Mouse (Mus musculus): Measurements from ENCODE around the gene Alg12. TPM values are rescaled to one million over a fixed set of nuclear protein-coding genes. Genes with fewer than 3 reads are reported as not detected.
"Not testable (repeated sequence)": the region's sequence is repeated elsewhere in the genome, so short reads cannot be mapped to it uniquely, and the experiment has no call there.

The Alg12 gene
- polyA plus RNA-seq, 1 experiment from 2014 or later, result 7.5 TPM

- WGBS, result 86% methylated on average over 6 of the region's 6 CpGs
- Histone ChIP-seq H3K9ac (replicated peaks) (no peak overlapping the region), H3K4me3 (replicated peaks) (no peak overlapping the region), H3K4me2 (replicated peaks) (no peak overlapping the region), H3K4me1 (replicated peaks) (no peaks in the 10 kb centered on the region), H3K9me3 (no peaks in the 10 kb centered on the region), H3K36me3 (peaks cover 40% of the 10 kb centered on the region), H3K27ac (no peak overlapping the region), H3K27me3 (no peaks in the 10 kb centered on the region)
- ATAC-seq, result no peak
These were observed 16.8 kb downstream of the Alg12 start for GRCm38 (mm10) chr15:88802348-88802747.

- Histone ChIP-seq H3K4me1 (replicated peaks) (no peaks in the 10 kb centered on the region), H3K4me2 (replicated peaks) (no peak overlapping the region), H3K9ac (replicated peaks) (no peak overlapping the region), H3K27ac (no peak overlapping the region), H3K4me3 (replicated peaks) (no peak overlapping the region), H3K36me3 (peaks cover 36% of the 10 kb centered on the region), H3K9me3 (no peaks in the 10 kb centered on the region), H3K27me3 (no peaks in the 10 kb centered on the region)
- 92% methylated on average over 3 of the region's 3 CpGs for WGBS
- ATAC-seq, result no peak
These were observed 17.2 kb downstream of the Alg12 start for GRCm38 (mm10) chr15:88801903-88802302.

- Histone ChIP-seq H3K9ac (replicated peaks) (no peak overlapping the region), H3K9me3 (no peaks in the 10 kb centered on the region), H3K4me3 (replicated peaks) (no peak overlapping the region), H3K36me3 (peaks cover 29% of the 10 kb centered on the region), H3K27me3 (no peaks in the 10 kb centered on the region), H3K4me1 (replicated peaks) (no peaks in the 10 kb centered on the region), H3K4me2 (replicated peaks) (no peak overlapping the region), H3K27ac (no peak overlapping the region)
- 84% methylated on average over 6 of the region's 6 CpGs for WGBS
- ATAC-seq, result no peak
These were observed 18.2 kb downstream of the Alg12 start for GRCm38 (mm10) chr15:88800921-88801354.

- peaks cover 19% of the 10 kb centered on the region for H3K36me3 ChIP-seq
- no peak overlapping the region for H3K4me3 ChIP-seq (replicated peaks)
- no peak overlapping the region for H3K27ac ChIP-seq
- H3K4me2 ChIP-seq (replicated peaks), result no peak overlapping the region
- WGBS, result 89% methylated on average over 11 of the region's 11 CpGs
- H3K27me3 ChIP-seq, result no peaks in the 10 kb centered on the region
- H3K4me1 ChIP-seq (replicated peaks), result no peaks in the 10 kb centered on the region
- H3K9ac ChIP-seq (replicated peaks), result no peak overlapping the region
- no peaks in the 10 kb centered on the region for H3K9me3 ChIP-seq
- no peak for ATAC-seq
These were observed 19.2 kb downstream of the Alg12 start for GRCm38 (mm10) chr15:88799950-88800371.

GRCm38 (mm10) chr15:88794729-88795128 lies 24.4 kb downstream of the Alg12 start:
- H3K4me3 ChIP-seq (replicated peaks); H3K4me1 ChIP-seq (replicated peaks); H3K36me3 ChIP-seq; H3K27ac ChIP-seq; H3K9me3 ChIP-seq; H3K27me3 ChIP-seq; ATAC-seq; H3K4me2 ChIP-seq (replicated peaks); H3K9ac ChIP-seq (replicated peaks): not testable (repeated sequence)
- WGBS, result 80% methylated on average over 5 of the region's 5 CpGs

- Histone ChIP-seq H3K9ac (replicated peaks) (no peak overlapping the region), H3K4me3 (replicated peaks) (no peak overlapping the region), H3K27ac (no peak overlapping the region), H3K9me3 (no peaks in the 10 kb centered on the region), H3K4me2 (replicated peaks) (no peak overlapping the region), H3K27me3 (no peaks in the 10 kb centered on the region), H3K36me3 (peaks cover 4% of the 10 kb centered on the region), H3K4me1 (replicated peaks) (no peaks in the 10 kb centered on the region)
- 85% methylated on average over 4 of the region's 4 CpGs for WGBS
- no peak for ATAC-seq
These were observed 26.8 kb downstream of the Alg12 start for GRCm38 (mm10) chr15:88792140-88792850.

GRCm38 (mm10) chr15:88774630-88775029 lies 44.5 kb downstream of the Alg12 start:
- not testable (repeated sequence) for H3K4me2 ChIP-seq (replicated peaks); ATAC-seq; H3K9me3 ChIP-seq; H3K27me3 ChIP-seq; H3K4me1 ChIP-seq (replicated peaks); H3K27ac ChIP-seq; H3K9ac ChIP-seq (replicated peaks); H3K4me3 ChIP-seq (replicated peaks)
- 91% methylated on average over 5 of the region's 5 CpGs for WGBS
- H3K36me3 ChIP-seq, result peaks cover 64% of the 10 kb centered on the region

GRCm38 (mm10) chr15:88768537-88768936 lies 50.6 kb downstream of the Alg12 start:
- Histone ChIP-seq H3K9me3 (no peaks in the 10 kb centered on the region), H3K27ac (no peak overlapping the region), H3K36me3 (peaks cover 72% of the 10 kb centered on the region), H3K4me1 (replicated peaks) (no peaks in the 10 kb centered on the region), H3K4me3 (replicated peaks) (no peak overlapping the region), H3K4me2 (replicated peaks) (no peak overlapping the region), H3K9ac (replicated peaks) (no peak overlapping the region), H3K27me3 (no peaks in the 10 kb centered on the region)
- WGBS, result 97% methylated on average over 1 of the region's 1 CpGs
- ATAC-seq, result no peak

- H3K9ac ChIP-seq (replicated peaks); H3K9me3 ChIP-seq; ATAC-seq; H3K4me3 ChIP-seq (replicated peaks); H3K27me3 ChIP-seq; H3K27ac ChIP-seq; H3K4me1 ChIP-seq (replicated peaks); H3K4me2 ChIP-seq (replicated peaks): not testable (repeated sequence)
- WGBS, result 94% methylated on average over 2 of the region's 2 CpGs
- peaks cover 70% of the 10 kb centered on the region for H3K36me3 ChIP-seq
These were observed 53.0 kb downstream of the Alg12 start for GRCm38 (mm10) chr15:88766139-88766538.

GRCm38 (mm10) chr15:88761551-88761950 lies 57.6 kb downstream of the Alg12 start:
- H3K27ac ChIP-seq, result no peak overlapping the region
- H3K4me2 ChIP-seq (replicated peaks), result no peak overlapping the region
- H3K4me3 ChIP-seq (replicated peaks), result no peak overlapping the region
- no peaks in the 10 kb centered on the region for H3K9me3 ChIP-seq
- no peaks in the 10 kb centered on the region for H3K27me3 ChIP-seq
- H3K4me1 ChIP-seq (replicated peaks), result no peaks in the 10 kb centered on the region
- H3K9ac ChIP-seq (replicated peaks), result no peak overlapping the region
- no peak for ATAC-seq
- peaks cover 85% of the 10 kb centered on the region for H3K36me3 ChIP-seq
- WGBS, result 94% methylated on average over 4 of the region's 4 CpGs

GRCm38 (mm10) chr15:88758061-88758460 lies 61.1 kb downstream of the Alg12 start:
- Histone ChIP-seq H3K9ac (replicated peaks) (no peak overlapping the region), H3K9me3 (no peaks in the 10 kb centered on the region), H3K27me3 (no peaks in the 10 kb centered on the region), H3K36me3 (peaks cover 72% of the 10 kb centered on the region), H3K4me3 (replicated peaks) (no peak overlapping the region), H3K27ac (no peak overlapping the region), H3K4me1 (replicated peaks) (peaks cover 19% of the 10 kb centered on the region), H3K4me2 (replicated peaks) (no peak overlapping the region)
- 96% methylated on average over 3 of the region's 3 CpGs for WGBS
- no peak for ATAC-seq

GRCm38 (mm10) chr15:88755761-88756160 lies 63.4 kb downstream of the Alg12 start:
- H3K27ac ChIP-seq, result no peak overlapping the region
- H3K9ac ChIP-seq (replicated peaks), result no peak overlapping the region
- H3K4me1 ChIP-seq (replicated peaks), result peaks cover 25% of the 10 kb centered on the region
- ATAC-seq, result no peak
- H3K27me3 ChIP-seq, result no peaks in the 10 kb centered on the region
- 95% methylated on average over 18 of the region's 18 CpGs for WGBS
- H3K36me3 ChIP-seq, result peaks cover 50% of the 10 kb centered on the region
- H3K4me3 ChIP-seq (replicated peaks), result no peak overlapping the region
- no peak overlapping the region for H3K4me2 ChIP-seq (replicated peaks)
- H3K9me3 ChIP-seq, result no peaks in the 10 kb centered on the region

Data from midbrain, embryonic 13.5 days (tissue).